Mouse (Mus musculus) naive thymus-derived CD4-positive, alpha-beta T cell, adult 2 months (primary cell): ENCODE measurements at regions not wholly inside any gene's neighbourhood (a gene's known extent, or its start where the extent isn't known, plus 50 kb on each side); places are given as distances from the start of the nearest gene placed in this dataset.

Experiments used
- DNase-seq: peaks from one replicate; pipeline ENCODE4 v3.0.0-alpha.2; 2011; ENCODE audit warnings: low read depth

DNA sequence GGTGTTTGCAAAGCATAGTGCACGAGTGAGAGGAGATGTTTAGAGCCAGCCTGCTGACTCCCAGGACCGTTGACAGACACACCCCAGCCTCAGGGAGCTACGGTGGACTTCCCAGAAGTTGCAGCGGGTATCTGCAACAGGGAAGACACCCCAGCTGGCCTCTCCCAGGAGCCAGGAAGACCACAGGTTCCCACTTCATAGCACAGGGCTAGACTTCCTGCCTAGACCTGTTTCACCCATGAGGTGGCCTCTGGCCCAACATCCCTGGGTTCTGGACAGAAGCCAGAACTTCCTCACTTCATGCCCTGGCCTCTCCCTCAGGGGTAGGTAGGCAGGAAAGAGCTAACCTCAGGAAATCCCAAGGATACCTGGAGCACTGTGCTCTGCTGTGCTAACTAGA lies 66.7 kb upstream of the Hand1 start:
- no peak for DNase-seq

DNA sequence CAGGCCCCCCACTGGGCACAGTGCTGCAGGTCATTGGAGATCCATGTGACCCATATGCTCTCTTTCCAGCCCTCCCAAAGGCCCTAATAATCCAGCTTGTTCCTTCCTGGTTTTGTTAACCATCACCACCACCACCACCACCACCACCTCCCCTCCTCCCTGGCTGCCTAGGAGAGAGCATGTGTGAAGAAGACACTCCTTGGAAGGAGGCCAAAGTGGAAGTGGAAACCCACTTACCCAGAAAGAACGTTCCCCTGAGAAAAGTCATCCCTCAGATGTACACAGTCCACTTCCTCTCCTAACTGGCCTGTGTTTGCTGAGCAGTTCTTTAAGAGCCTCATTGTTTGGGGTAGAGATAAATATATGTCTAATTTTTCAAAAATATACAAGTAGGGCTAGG lies 62.9 kb upstream of the Hand1 start:
- DNase-seq = no peak

DNA sequence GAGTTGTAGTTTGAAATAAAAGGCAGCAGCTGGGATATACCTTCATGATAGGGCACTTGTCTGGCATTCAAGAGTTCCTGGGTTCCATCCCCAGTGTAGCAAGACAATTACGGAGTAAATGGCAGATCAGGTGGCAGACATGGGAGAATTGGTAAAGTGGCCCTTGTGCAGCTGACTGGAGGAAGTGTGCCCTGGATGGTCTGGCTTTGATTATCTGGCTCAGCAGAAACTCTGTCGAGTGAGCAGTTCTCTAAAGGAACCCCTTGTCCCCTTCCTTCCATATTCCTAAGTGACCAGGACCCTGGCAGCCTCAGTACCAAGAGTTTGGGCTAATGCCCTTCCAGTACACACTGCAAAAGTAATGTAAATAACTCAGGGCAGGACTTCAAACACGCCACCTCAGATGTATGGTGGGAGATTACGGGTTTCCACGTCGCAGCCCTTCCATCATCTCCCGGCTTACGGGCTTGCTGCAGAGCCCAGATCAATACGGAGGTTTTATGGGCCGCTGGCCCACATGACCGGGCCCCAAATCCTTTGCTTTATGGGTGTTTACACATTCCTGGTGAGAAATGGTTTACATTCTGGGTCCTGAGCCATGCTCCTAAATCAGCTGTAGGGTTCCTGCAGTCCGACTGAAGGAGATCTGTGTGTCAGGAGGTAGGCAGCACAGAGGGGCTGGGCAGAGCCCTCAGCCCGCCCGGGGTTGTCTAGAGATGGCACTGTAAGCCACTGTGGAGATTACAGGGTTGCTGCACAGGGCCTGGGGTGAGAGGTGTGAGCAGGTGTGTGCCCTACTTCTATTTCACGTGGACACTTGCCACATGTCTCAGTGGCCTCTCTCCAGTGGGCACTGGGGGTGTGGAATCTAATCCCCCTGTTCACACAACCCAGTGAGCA lies 50.4 kb upstream of the Hand1 start:
- DNase-seq = no peak
